Mouse (Mus musculus) heart, adult 2 months (tissue): ENCODE results near the gene Necab2.

ENCODE experiments used
- CTCF ChIP-seq: fragments of 200-600 bp; IDR thresholded peaks from 2 replicates; pipeline ENCODE4 v1.8.1; 2022; ENCODE audit warnings: antibody characterized with exemption, mild to moderate bottlenecking, moderate library complexity
- POLR2A ChIP-seq: fragments of 200-500 bp; IDR thresholded peaks from 2 replicates; pipeline ENCODE4 v1.6.1; 2011; ENCODE audit warnings: mild to moderate bottlenecking, low read depth, low read length, control low read depth; ENCODE audit not compliant: insufficient read depth

DNA sequence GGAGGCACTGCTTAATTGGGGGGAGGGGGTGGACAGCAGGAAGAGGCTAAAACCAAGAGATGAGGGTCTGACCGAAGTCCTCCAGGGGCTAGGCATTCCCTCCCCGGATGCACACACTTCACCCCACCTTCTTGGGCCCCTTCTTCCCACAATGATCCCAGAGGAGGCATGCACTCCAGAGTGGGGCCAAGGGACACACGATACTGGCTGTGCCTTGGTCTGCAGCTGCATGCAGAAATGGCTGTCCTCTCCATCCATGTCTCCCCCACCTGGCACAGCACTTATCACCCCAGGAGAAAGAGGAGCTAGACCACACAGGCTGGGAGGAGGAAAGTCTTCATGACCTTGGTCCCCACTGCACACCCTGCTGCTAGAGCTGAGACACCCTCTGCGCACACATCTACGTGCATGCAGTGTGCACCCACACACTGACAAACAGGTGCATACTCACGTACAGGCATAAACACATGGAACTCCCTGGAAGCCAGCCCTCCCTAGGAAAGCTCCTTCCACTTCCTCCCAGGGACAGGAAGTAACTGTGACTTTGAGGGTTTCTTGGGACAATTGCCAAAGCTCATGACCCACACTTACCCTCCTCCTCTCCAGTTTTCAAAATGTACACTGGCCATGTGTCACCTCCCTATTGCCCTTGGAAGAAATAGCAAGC, 20.3 kb upstream of the Necab2 start:
- no peak for TF ChIP-seq POLR2A
- TF ChIP-seq CTCF, result no peak
